Mouse (Mus musculus) naive thymus-derived CD4-positive, alpha-beta T cell, adult 2 months (primary cell): ENCODE data around the gene Adam6a.
"Not testable (repeated sequence)": the region's sequence is repeated elsewhere in the genome, so short reads cannot be mapped to it uniquely, and the experiment has no call there.

Source experiments
- DNase-seq: peaks from one replicate; pipeline ENCODE4 v3.0.0-alpha.2; 2011; ENCODE audit warnings: low read depth

The Adam6a gene

GRCm38 (mm10) chr12:113543608-113544007, at the start of gene Adam6a:
TSS of gene Adam6a (plus strand) at chr12:113543908.
- not testable (repeated sequence) for DNase-seq

GRCm38 (mm10) chr12:113525901-113526300, 17.8 kb upstream of the Adam6a start:
- no peak for DNase-seq

- DNase-seq, result peak; percentile 66
These were observed 34.5 kb downstream of the Adam6a start for GRCm38 (mm10) chr12:113578241-113578640.

- peak; percentile 37 for DNase-seq
These were observed 44.3 kb downstream of the Adam6a start for GRCm38 (mm10) chr12:113588001-113588400.
